12 mouse cellular contexts compared by ENCODE assay signal in genomic region chr11:116818722-116819121, GRCm38 (mm10). TPM values are rescaled to one million over a fixed set of nuclear protein-coding genes. Genes with fewer than 3 reads are reported as not detected.
DNase-seq lines count a peak whose midpoint lies in the region; ATAC-seq and TF ChIP-seq lines count a peak whose summit lies in the region.
"Had no signal": no experiment of that assay in that cellular context is flagged by ENCODE, and none has a peak within 500 bp of the region (broad histone marks: within the 10 kb centered on the region; RNA-seq: fewer than 3 reads in every experiment).

No protein-coding gene starts in this region.

- H3K9ac ChIP-seq in embryonic facial prominence, embryonic 15.5 days, result no peak overlapping the region; the same call in 1 of the 2 replicates
- H3K9ac ChIP-seq in limb, embryonic 14.5 days (ENCODE audit: low read depth, low read length, severe bottlenecking), result no peak overlapping the region
- H3K9ac ChIP-seq: liver, embryonic 15.5 days had no signal

- no peaks in the 10 kb centered on the region for H3K9me3 ChIP-seq in embryonic facial prominence, embryonic 15.5 days (replicated peaks)
- no peaks in the 10 kb centered on the region for H3K9me3 ChIP-seq in limb, embryonic 14.5 days (ENCODE audit: control insufficient read depth, low read length)
- H3K9me3 ChIP-seq: G1E; liver, embryonic 15.5 days had no signal

- no peaks in the 10 kb centered on the region for H3K36me3 ChIP-seq in kidney, adult 2 months (ENCODE audit: control insufficient read depth, insufficient read depth, low read length)
- H3K36me3 ChIP-seq in embryonic facial prominence, embryonic 15.5 days, result no peaks in the 10 kb centered on the region
- H3K36me3 ChIP-seq in limb, embryonic 14.5 days (ENCODE audit: control insufficient read depth, insufficient read depth, low read length), result no peaks in the 10 kb centered on the region
- H3K36me3 ChIP-seq: G1E; liver, embryonic 15.5 days had no signal

- no peak for TF ChIP-seq POLR2A in kidney, adult 2 months (IDR thresholded peaks at IDR 0.05; ENCODE audit: low read depth, low read length)
- TF ChIP-seq POLR2A in limb, embryonic 14.5 days (IDR thresholded peaks at IDR 0.05; ENCODE audit: borderline replicate concordance, extremely low read depth, insufficient read depth, insufficient read length), result no peak

- H3K4me2 ChIP-seq in embryonic facial prominence, embryonic 15.5 days (replicated peaks), result no peak overlapping the region
- no peak overlapping the region for H3K4me2 ChIP-seq in limb, embryonic 14.5 days (replicated peaks; ENCODE audit: low read depth, low read length, severe bottlenecking)
- H3K4me2 ChIP-seq: liver, embryonic 15.5 days; midbrain, embryonic 11.5 days had no signal

- 0 out of 2 replicates have a peak, but pooled peaks cover 6% of the 10 kb centered on the region for H3K4me1 ChIP-seq in kidney, adult 2 months (ENCODE audit: control insufficient read depth, insufficient read depth, low read length)
- H3K4me1 ChIP-seq in embryonic facial prominence, embryonic 15.5 days, result peaks cover 71% of the 10 kb centered on the region
- H3K4me1 ChIP-seq in limb, embryonic 14.5 days (ENCODE audit: control insufficient read depth, insufficient read depth, low read length), result peaks cover 25% of the 10 kb centered on the region

- no peaks in the 10 kb centered on the region for H3K27me3 ChIP-seq in kidney, adult 2 months (replicated peaks; ENCODE audit: control insufficient read depth, insufficient read depth, low read length)
- no peaks in the 10 kb centered on the region for H3K27me3 ChIP-seq in embryonic facial prominence, embryonic 15.5 days
- no peaks in the 10 kb centered on the region for H3K27me3 ChIP-seq in limb, embryonic 14.5 days (ENCODE audit: control insufficient read depth, insufficient read depth, low read length)
- H3K27me3 ChIP-seq: liver, embryonic 15.5 days had no signal

- no peak for ATAC-seq in embryonic facial prominence, embryonic 15.5 days (ENCODE audit: insufficient number of reproducible peaks, low FRiP score, low TSS enrichment, low read depth)
- ATAC-seq in limb, embryonic 14.5 days (ENCODE audit: low FRiP score, low read depth), result no peak

- no peak for TF ChIP-seq CTCF in kidney, adult 2 months (conservative IDR thresholded peaks at IDR 0.05; ENCODE audit: insufficient read depth, insufficient read length, low read depth, low read length)

- no peak overlapping the region for H3K27ac ChIP-seq in kidney, adult 2 months (ENCODE audit: insufficient read depth, low read depth, low read length)
- H3K27ac ChIP-seq in embryonic facial prominence, embryonic 15.5 days (replicated peaks), result 0 out of 2 replicates have a peak overlapping the region, but pooled peaks have one; percentile 44
- 0 out of 2 replicates have a peak overlapping the region, but pooled peaks have one; percentile 9 for H3K27ac ChIP-seq in limb, embryonic 14.5 days (replicated peaks; ENCODE audit: low read depth, low read length)
- H3K27ac ChIP-seq: liver, embryonic 15.5 days had no signal

- 40% methylated on average over 8 of the region's 8 CpGs for WGBS in kidney, adult 2 months
- 50% methylated on average over 8 of the region's 8 CpGs for WGBS in embryonic facial prominence, embryonic 15.5 days
- 35% methylated on average over 8 of the region's 8 CpGs for WGBS in limb, embryonic 14.5 days

- no peak overlapping the region for H3K4me3 ChIP-seq in kidney, adult 2 months (ENCODE audit: insufficient read depth, low read depth, low read length)
- H3K4me3 ChIP-seq in embryonic facial prominence, embryonic 15.5 days (replicated peaks), result no peak overlapping the region
- H3K4me3 ChIP-seq in limb, embryonic 14.5 days (replicated peaks; ENCODE audit: low read length), result no peak overlapping the region
- H3K4me3 ChIP-seq: liver, embryonic 15.5 days had no signal

- peak; percentile 49 to 62 for DNase-seq in cerebellum, adult 18-20 months
- DNase-seq in cerebellum, postnatal 4 days (ENCODE audit: low spot score in 2 of 2), result no peak
- peak; percentile 39 for DNase-seq in kidney, adult 2 months
- no peak for DNase-seq in kidney, adult 8-10 months
- no peak for DNase-seq in limb, embryonic 14.5 days (ENCODE audit: low spot score)
- no peak for DNase-seq in adrenal gland, adult 2 months
- no peak for DNase-seq in spleen, postnatal 10 days (ENCODE audit: low spot score in 2 of 2)
- DNase-seq: right cerebral cortex, postnatal 4 days had no signal

RNA-seq across cellular contexts. Expression of gene Mxra7, which starts 9.1 kb away (rescaled TPM):
- polyA plus RNA-seq in kidney, adult 2 months (2012; rRNA removed), result 11.3 TPM in 2 replicates
- 24.8 and 32.3 TPM in 2 replicates for polyA plus RNA-seq in embryonic facial prominence, embryonic 15.5 days (2015; fragmentation: Nextera tagmentation; extraction: Ambion mirVana)
- polyA plus RNA-seq in limb, embryonic 14.5 days (2012; rRNA removed), result 20.8 and 21.9 TPM in 2 replicates
- 11.0 and 13.9 TPM in 2 replicates for polyA plus RNA-seq in limb, embryonic 14.5 days (2014; fragmentation: Nextera tagmentation; extraction: Ambion mirVana)
- total RNA-seq in adrenal gland, adult 2 months (2021), result 10 to 100 TPM; 37.2 to 78.7 TPM
- 282 and 392 TPM in 2 replicates for polyA plus RNA-seq in adrenal gland, adult 2 months (2012; rRNA removed)
- total RNA-seq: G1E had no signal
- polyA plus RNA-seq: G1E had no signal

RNA-seq across cellular contexts. Expression of gene Mettl23, which starts 24.4 kb away (rescaled TPM):
- polyA plus RNA-seq in kidney, adult 2 months (2012; rRNA removed), result 26.8 and 32.8 TPM in 2 replicates
- 75.9 and 79.9 TPM in 2 replicates for polyA plus RNA-seq in embryonic facial prominence, embryonic 15.5 days (2015; fragmentation: Nextera tagmentation; extraction: Ambion mirVana)
- polyA plus RNA-seq in limb, embryonic 14.5 days (2012; rRNA removed), result 51.0 and 54.9 TPM in 2 replicates
- 77.9 and 84.1 TPM in 2 replicates for polyA plus RNA-seq in limb, embryonic 14.5 days (2014; fragmentation: Nextera tagmentation; extraction: Ambion mirVana)
- total RNA-seq in adrenal gland, adult 2 months (2021), result 10 to 100 TPM; 22.5 to 35.2 TPM
- polyA plus RNA-seq in adrenal gland, adult 2 months (2012; rRNA removed), result 25.9 and 26.6 TPM in 2 replicates

RNA-seq across cellular contexts. Expression of gene Jmjd6, which starts 24.5 kb away (rescaled TPM):
- polyA plus RNA-seq in kidney, adult 2 months (2012; rRNA removed), result 19.6 and 20.9 TPM in 2 replicates
- 74.1 and 79.1 TPM in 2 replicates for polyA plus RNA-seq in embryonic facial prominence, embryonic 15.5 days (2015; fragmentation: Nextera tagmentation; extraction: Ambion mirVana)
- polyA plus RNA-seq in limb, embryonic 14.5 days (2012; rRNA removed), result 51.2 and 57.0 TPM in 2 replicates
- 68.0 and 77.8 TPM in 2 replicates for polyA plus RNA-seq in limb, embryonic 14.5 days (2014; fragmentation: Nextera tagmentation; extraction: Ambion mirVana)
- 10 to 100 TPM; 30.6 to 50.7 TPM for total RNA-seq in adrenal gland, adult 2 months (2021)
- polyA plus RNA-seq in adrenal gland, adult 2 months (2012; rRNA removed), result 17.3 and 18.8 TPM in 2 replicates

RNA-seq across cellular contexts. Expression of gene Mfsd11, which starts 33.5 kb away (rescaled TPM):
- polyA plus RNA-seq in kidney, adult 2 months (2012; rRNA removed), result 44.9 and 48.5 TPM in 2 replicates
- polyA plus RNA-seq in embryonic facial prominence, embryonic 15.5 days (2015; fragmentation: Nextera tagmentation; extraction: Ambion mirVana), result 44.8 and 51.2 TPM in 2 replicates
- polyA plus RNA-seq in limb, embryonic 14.5 days (2012; rRNA removed), result 35.0 and 41.5 TPM in 2 replicates
- polyA plus RNA-seq in limb, embryonic 14.5 days (2014; fragmentation: Nextera tagmentation; extraction: Ambion mirVana), result 46.0 and 47.2 TPM in 2 replicates
- 10 to 100 TPM; 31.3 to 43.6 TPM for total RNA-seq in adrenal gland, adult 2 months (2021)
- polyA plus RNA-seq in adrenal gland, adult 2 months (2012; rRNA removed), result 36.8 and 48.1 TPM in 2 replicates

RNA-seq across cellular contexts. Expression of gene Srsf2, which starts 34.2 kb away (rescaled TPM):
- 214 and 336 TPM in 2 replicates for polyA plus RNA-seq in kidney, adult 2 months (2012; rRNA removed)
- 694 and 715 TPM in 2 replicates for polyA plus RNA-seq in embryonic facial prominence, embryonic 15.5 days (2015; fragmentation: Nextera tagmentation; extraction: Ambion mirVana)
- 791 and 910 TPM in 2 replicates for polyA plus RNA-seq in limb, embryonic 14.5 days (2012; rRNA removed)
- 776 and 780 TPM in 2 replicates for polyA plus RNA-seq in limb, embryonic 14.5 days (2014; fragmentation: Nextera tagmentation; extraction: Ambion mirVana)
- total RNA-seq in adrenal gland, adult 2 months (2021), result 100 to 1,000 TPM; 223 to 256 TPM
- polyA plus RNA-seq in adrenal gland, adult 2 months (2012; rRNA removed), result 693 and 1,121 TPM in 2 replicates

Comparison
In these comparisons a context has a peak if more than half of its experiments do, and no peak if none do; other contexts are left out.
1. DNase-seq: peak in cerebellum, adult 18-20 months (2 of 2) and kidney, adult 2 months (single experiment); none in cerebellum, postnatal 4 days (0 of 2), kidney, adult 8-10 months (0 of 2), limb, embryonic 14.5 days (single experiment), adrenal gland, adult 2 months (single experiment) and spleen, postnatal 10 days (0 of 2).